Mouse (Mus musculus) layer of hippocampus, adult 9-10 months (tissue): ENCODE data around the gene Kmt2a.

Experiments used
- DNase-seq: peaks from one replicate; pipeline ENCODE4 v3.0.0; 2022; ENCODE audit warnings: low spot score

Gene Kmt2a

GRCm38 (mm10) chr9:44881221-44881871, at the start of gene Kmt2a:
Gene Kmt2a (minus strand): TSS chr9:44881296.
- peak; percentile 92 for DNase-seq

DNA sequence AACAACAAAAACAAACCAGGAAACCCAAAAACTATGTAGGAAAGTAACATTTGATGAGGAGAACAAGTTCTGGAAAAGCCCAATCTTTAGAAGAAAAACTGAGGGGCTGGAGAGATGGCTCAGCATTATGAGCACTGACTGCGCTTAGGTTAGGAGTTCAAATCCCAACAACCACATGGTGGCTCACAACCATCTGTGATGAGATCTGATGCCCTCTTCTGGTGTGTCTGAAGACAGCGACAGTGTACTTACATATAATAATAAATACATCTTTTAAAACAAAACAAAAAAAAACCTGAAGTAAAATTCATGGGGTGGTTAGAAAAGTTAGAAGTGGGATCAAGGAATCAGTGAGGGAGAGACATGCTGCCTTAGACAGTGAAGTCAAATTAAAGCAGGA, 40.4 kb upstream of the Kmt2a start:
- DNase-seq: no peak

DNA sequence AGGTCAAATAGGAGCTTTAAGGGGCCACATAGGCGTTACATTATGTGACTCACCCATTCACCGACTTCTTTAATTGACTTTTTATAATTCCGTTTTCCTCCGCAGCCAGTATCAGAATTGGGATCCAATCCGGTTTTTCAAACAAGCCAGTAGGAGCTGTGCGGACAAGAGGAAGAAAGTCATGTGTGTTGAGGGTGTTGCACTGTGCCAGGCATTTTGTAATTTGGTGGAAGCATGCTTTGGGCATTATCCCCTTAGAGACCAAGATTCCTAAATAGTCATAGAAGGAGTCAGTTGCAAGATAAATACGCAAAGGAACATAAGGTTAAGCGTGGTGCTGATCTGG, 40.0 kb upstream of the Kmt2a start:
- peak; percentile 79 for DNase-seq

- DNase-seq: peak; percentile 92
These were observed 39.5 kb upstream of the Kmt2a start, which contains the start of gene Atp5l for GRCm38 (mm10) chr9:44920374-44921122. Gene Atp5l (minus strand): TSS chr9:44920742.

DNA sequence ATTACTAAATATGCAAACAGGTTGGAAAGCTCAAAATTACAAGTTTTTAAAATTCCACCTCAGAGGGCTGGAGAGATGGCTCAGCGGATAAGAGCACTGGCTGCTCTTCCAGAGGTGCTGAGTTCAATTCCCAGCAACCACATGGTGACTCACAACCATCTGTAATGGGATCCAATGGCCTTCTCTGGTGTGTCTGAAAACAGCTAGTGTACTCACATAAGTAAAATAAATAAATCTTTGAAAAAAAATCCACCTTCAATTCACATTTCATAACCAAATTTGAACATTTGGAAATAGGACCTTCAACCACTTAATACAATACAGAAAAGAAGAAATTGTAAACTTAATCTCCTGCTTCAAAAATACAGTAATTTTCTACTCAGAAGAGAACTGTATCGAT, 38.5 kb upstream of the Kmt2a start:
- no peak for DNase-seq

DNA sequence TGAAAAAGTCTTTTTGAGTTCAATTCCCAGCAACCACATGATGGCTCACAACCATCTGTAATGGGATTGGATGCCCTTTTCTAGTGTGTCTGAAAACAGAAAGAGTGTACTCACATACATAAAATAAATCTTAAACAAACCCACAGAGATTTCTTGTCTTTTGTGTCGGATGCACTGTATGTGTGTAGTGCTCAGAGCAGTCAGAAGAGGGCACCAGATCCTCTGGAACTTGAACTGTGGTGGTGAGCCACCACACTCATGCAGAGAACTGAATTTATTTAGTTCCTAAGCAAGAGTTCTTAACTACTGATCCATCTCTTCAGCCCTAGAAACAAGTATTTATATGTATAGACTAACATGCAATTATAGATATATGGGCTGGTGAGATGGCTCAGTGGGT, 35.1 kb upstream of the Kmt2a start:
- DNase-seq: no peak

- no peak for DNase-seq
These were observed 33.6 kb upstream of the Kmt2a start for GRCm38 (mm10) chr9:44914706-44915105.

DNA sequence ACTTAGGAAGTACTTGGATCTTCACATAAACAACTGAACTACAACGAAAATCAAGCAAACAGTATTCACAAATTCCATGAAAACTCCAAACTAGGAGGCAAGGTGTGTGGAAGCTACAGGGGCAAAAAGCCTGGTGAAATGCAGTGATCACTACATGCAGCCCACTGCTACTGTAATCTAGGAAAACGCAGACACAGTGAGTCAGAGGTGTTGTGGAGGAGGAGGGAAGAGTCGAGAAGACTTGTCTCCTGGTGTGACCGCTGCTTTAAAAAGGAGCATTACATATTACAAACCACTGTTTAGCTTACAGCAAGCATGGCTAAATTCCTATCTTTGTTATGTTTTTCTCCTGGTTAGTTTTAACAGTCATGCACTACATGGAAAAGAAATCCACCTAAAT, 30.3 kb upstream of the Kmt2a start:
- no peak for DNase-seq

DNA sequence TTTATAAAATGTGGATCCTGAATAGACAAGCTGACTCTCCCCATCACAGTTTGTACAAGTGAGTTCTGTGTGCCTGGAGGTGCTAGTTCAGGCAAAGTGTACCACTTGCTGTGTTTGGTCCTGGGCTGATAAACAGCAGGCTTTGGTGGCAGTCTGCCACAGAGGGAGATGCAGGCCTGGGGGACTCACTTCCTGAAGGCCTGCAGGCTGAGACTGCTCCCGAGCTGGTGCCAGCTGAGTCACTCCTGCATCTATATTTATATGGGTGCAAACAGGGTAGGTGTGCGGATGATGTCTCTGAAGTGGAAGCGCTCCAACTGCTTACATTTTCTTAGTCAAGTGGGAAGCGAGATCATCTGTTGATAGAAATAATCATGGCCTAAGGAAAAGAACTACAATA, 24.5 kb upstream of the Kmt2a start:
- DNase-seq: no peak

- DNase-seq: peak; percentile 53
These were observed 23.9 kb upstream of the Kmt2a start for GRCm38 (mm10) chr9:44904964-44905363.

- no peak for DNase-seq
These were observed 22.8 kb upstream of the Kmt2a start for GRCm38 (mm10) chr9:44903856-44904255.

GRCm38 (mm10) chr9:44900402-44900801, 19.3 kb upstream of the Kmt2a start:
- DNase-seq: no peak

GRCm38 (mm10) chr9:44899716-44900115, 18.6 kb upstream of the Kmt2a start:
- DNase-seq: no peak

DNA sequence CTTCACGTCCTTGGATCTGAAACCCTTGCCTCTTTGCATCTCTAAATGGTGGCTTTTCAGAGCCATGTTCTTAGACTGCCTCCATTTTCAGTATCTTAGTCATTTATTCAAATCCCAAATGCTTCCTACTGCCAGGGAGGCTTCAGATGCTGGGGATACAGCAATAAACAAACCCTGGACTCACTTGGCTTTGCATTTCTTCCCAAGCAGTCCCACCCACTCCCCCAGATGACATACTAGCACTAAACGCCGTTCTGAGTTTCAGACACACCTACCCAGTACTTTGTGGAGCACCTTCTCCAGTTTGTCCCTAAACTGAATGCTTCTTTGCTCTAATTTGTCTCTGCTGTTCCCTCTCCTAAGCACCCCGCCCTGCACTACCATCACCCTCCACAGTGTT, 15.9 kb upstream of the Kmt2a start:
- no peak for DNase-seq

DNA sequence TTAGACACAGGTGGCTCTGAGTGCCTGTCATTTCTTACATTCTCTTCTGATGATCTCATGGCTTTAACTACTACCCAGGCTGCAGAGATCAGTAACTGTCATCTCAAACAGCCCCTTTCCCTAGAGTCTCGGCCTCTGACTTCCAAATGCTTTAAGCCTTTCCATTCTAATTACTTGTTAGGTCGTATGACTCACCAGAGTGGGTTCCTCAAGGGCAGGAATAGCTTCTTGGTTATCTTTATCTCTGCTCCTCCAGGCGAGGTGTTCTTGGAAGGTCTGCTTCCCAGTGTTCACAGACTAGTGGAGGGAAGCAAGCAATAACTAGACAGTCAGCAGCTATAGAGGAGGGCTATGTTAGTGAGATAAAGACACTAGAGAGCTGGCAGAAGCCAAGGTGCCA, 11.6 kb upstream of the Kmt2a start:
- DNase-seq: no peak

DNA sequence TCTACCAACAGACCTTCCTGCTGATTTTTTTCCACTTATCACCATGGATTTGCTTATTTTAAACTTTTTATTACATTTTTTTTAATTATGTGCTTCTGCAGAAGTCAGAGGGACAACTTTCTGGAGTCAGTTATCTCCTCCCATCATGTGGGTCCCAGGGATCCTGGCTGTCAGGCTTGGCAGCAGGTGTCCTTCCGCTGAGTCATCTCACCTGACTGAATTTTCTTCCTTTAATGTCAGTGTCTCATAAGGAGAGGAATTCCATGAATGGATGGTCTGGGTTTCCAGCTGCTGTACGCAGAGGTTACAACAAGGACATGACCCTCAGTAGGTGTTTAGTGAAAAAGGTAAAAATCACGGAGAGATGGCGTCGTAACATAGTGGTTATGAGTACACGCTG, 10.1 kb upstream of the Kmt2a start:
- DNase-seq: no peak

DNA sequence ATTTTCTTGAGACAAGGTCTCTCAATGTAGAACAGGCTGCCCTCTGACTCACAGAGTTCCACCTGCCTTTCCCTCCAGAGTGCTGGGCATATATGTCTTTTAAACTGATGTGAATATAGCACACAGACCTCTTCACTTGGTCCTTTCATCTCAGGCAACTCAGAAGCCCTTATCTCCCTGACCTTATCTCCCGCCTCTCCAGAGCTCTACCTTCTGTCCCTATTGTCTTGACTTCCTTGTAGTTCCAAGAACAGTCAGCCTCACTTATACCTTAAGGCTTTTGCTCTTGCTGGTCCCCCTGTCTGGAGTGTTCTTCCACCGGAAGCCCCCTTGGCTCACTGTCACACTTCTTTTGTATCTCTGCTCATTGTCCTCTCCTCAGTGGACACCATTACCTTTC, 9.0 kb upstream of the Kmt2a start:
- DNase-seq: no peak

DNA sequence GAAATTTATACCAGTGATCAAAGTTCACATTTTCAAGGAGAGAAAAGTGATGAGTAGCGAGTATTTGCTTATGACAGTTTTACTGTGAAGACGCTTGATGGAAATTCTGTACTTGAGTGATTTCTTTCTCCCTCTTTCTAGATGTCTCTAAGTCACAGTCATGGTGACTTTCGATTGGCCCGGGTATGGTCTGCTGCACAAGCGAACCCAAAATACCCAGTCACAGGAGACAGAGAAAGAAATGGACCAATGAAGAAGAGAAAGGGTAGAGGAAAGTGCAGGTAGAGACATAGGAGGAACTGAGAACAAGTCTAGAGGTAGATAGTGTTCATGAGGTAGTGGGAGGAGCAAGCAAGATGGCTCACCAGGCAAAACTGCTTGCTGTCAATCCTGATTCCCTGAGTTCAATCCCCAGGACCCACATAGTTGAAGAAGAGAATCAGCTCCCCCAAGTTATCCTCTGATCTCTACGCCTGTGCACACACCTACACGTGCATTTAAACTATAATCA, 7.1 kb upstream of the Kmt2a start:
- DNase-seq: no peak

GRCm38 (mm10) chr9:44882981-44883569, 2.0 kb upstream of the Kmt2a start:
- DNase-seq: peak; percentile 49

DNA sequence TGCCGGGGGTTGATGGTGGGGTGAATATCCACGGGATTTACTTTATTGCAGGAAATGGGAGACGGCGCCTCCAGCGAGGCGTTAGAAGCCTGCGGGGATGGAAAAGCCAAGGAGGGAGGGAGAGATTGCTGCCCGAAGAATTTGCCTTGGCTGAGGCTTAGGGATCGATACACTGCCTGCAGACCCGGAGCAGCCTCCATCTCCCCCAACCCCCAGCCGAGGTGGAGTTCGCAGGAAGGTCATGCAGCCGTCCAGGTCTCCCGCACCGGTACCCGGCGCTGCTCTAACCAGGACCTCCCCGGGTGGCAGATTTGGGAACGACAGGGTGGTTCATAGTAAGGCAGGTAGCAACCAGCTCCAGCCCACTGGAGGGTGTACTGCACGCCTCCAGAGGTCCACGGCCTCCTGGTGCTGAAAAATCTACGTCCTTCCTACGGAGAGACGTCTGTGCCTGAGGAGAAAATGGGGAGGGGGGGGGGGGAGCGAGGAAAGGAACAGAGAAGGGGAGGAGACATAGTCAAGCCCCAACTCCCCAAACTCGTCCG, 1.4 kb upstream of the Kmt2a start:
- no peak for DNase-seq

- DNase-seq: peak; percentile 43
These were observed 892 bp upstream of the Kmt2a start for GRCm38 (mm10) chr9:44881941-44882435.

DNA sequence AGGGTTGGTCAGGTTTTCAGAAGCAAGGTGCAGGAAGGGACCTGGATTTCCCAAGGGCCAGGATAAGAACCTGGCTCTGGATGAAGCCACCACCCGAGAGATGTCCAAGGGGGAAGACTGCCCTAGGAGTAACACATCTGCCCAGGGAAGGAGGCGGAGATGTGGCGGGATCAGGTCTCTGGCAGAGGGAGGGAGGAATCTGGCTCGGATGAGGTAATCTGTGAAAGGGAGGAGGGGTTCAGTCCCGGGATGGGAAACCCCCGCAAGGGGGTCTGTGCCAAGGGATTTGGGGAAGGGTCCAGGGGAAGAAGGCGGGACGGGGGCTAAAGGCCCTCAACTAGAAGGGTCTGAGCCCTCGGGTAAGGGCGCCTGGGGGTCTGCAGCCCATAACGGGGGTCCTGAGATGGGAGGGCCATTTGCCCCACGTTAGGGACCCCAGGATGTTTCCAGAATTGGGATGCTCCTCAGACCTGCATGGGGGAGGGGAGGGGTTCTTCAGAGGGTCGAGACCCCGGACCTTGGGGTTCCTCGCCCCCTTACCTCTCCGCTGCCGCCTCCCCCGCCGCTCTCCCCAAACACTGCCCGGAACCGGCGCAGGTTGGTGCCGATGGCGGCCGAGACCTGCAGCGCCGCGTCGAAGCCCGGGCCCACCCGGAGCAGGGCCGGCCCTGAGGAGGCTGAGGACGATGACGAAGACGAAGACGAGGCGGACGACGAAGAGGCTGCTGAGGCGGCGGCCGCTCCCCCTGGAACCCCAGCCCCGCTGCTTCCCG, 601 bp downstream of the Kmt2a start:
- DNase-seq: no peak
